Mouse (Mus musculus): ENCODE data around the gene Ypel3.

Ypel3 gene

GRCm38 (mm10) chr7:126792721-126793443, 16.1 kb downstream of the Ypel3 start:
- CTCF ChIA-PET, result interaction anchor here (0.6 to 1.0 kb wide), 3 partner anchors 13 to 581 kb away, joined by 3 to 4 read pairs (median 4); no protein-coding TSS in a partner anchor

- CTCF ChIA-PET, result interaction anchor here (0.9 to 1.0 kb wide), 2 partner anchors 14 to 88 kb away, joined by 3 to 4 read pairs; no protein-coding TSS in a partner anchor
These were observed 16.9 kb downstream of the Ypel3 start for GRCm38 (mm10) chr7:126793456-126794270.

- CTCF ChIA-PET, result no interaction called here
These were observed 17.5 kb downstream of the Ypel3 start for GRCm38 (mm10) chr7:126794271-126794605.

GRCm38 (mm10) chr7:126795387-126796317, 18.9 kb downstream of the Ypel3 start:
- CTCF ChIA-PET, result no interaction called here

GRCm38 (mm10) chr7:126796350-126796932, 19.7 kb downstream of the Ypel3 start:
- CTCF ChIA-PET, result interaction anchor here (0.6 kb wide), 1 partner anchor 103 kb away, joined by 6 read pairs; no protein-coding TSS in a partner anchor

- CTCF ChIA-PET, result interaction anchor here (1.1 to 1.3 kb wide), 2 partner anchors 13 to 46 kb away, joined by 3 to 5 read pairs; no protein-coding TSS in a partner anchor
These were observed 20.8 kb downstream of the Ypel3 start, which contains the start of gene Fam57b for GRCm38 (mm10) chr7:126797411-126798126. Gene Fam57b (plus strand): TSS chr7:126797668.

GRCm38 (mm10) chr7:126798127-126799049, 21.6 kb downstream of the Ypel3 start:
- CTCF ChIA-PET, result interaction anchor here (0.6 to 1.3 kb wide), 3 partner anchors 12 to 47 kb away, joined by 3 to 5 read pairs (median 4); no protein-coding TSS in a partner anchor

GRCm38 (mm10) chr7:126799050-126799467, 22.3 kb downstream of the Ypel3 start:
- CTCF ChIA-PET, result interaction anchor here (0.6 kb wide), 1 partner anchor 43 kb away, joined by 4 read pairs; no protein-coding TSS in a partner anchor

- CTCF ChIA-PET, result interaction anchor here (0.5 kb wide), 1 partner anchor 33 kb away, joined by 3 read pairs; no protein-coding TSS in a partner anchor
These were observed 22.9 kb downstream of the Ypel3 start for GRCm38 (mm10) chr7:126799468-126800268.

- CTCF ChIA-PET, result interaction anchor here (0.5 kb wide), 1 partner anchor 33 kb away, joined by 3 read pairs; no protein-coding TSS in a partner anchor
These were observed 23.7 kb downstream of the Ypel3 start for GRCm38 (mm10) chr7:126800269-126801056.

GRCm38 (mm10) chr7:126801057-126801422, 24.3 kb downstream of the Ypel3 start:
- CTCF ChIA-PET, result no interaction called here

GRCm38 (mm10) chr7:126802134-126802889, 25.6 kb downstream of the Ypel3 start:
- CTCF ChIA-PET, result no interaction called here

GRCm38 (mm10) chr7:126803181-126803580, 26.4 kb downstream of the Ypel3 start:
- CTCF ChIA-PET, result no interaction called here

GRCm38 (mm10) chr7:126803751-126804150, 27.0 kb downstream of the Ypel3 start:
- CTCF ChIA-PET, result no interaction called here

GRCm38 (mm10) chr7:126806956-126807355, 30.2 kb downstream of the Ypel3 start:
- CTCF ChIA-PET, result no interaction called here

GRCm38 (mm10) chr7:126807405-126807804, 30.6 kb downstream of the Ypel3 start:
- CTCF ChIA-PET, result no interaction called here

Data from spleen, embryonic (tissue).